Mouse (Mus musculus) natural killer cell, adult 2 months (primary cell): ENCODE measurements around the gene Trak1.

Experiments
- DNase-seq, 2 experiments: peaks; one replicate each; pipeline ENCODE4 v3.0.0; 2022; ENCODE audit warnings: low spot score in 2 of 2

Trak1 gene

GRCm38 (mm10) chr9:121293187-121293586, 4.1 kb upstream of the Trak1 start:
- peak in 1 of 2 experiments; percentile 35 for DNase-seq

- DNase-seq, result no peak
Measured at GRCm38 (mm10) chr9:121295221-121295620, 2.1 kb upstream of the Trak1 start.

GRCm38 (mm10) chr9:121298065-121298398, 730 bp downstream of the Trak1 start:
- DNase-seq, result peak in 1 of 2 experiments; percentile 26

GRCm38 (mm10) chr9:121298411-121299091, 1.2 kb downstream of the Trak1 start:
- DNase-seq, result peak; percentile 41 to 65

- DNase-seq, result peak; percentile 30 to 42
Measured at GRCm38 (mm10) chr9:121299223-121299755, 2.0 kb downstream of the Trak1 start.

- no peak for DNase-seq
Measured at GRCm38 (mm10) chr9:121299976-121300570, 2.8 kb downstream of the Trak1 start.

GRCm38 (mm10) chr9:121301041-121301920, 4.0 kb downstream of the Trak1 start:
- DNase-seq, result peak in 1 of 2 experiments; percentile 31

GRCm38 (mm10) chr9:121302543-121302942, 5.2 kb downstream of the Trak1 start:
- DNase-seq, result peak; percentile 39 to 60

GRCm38 (mm10) chr9:121303086-121303485, 5.8 kb downstream of the Trak1 start:
- no peak for DNase-seq

- DNase-seq, result no peak
Measured at GRCm38 (mm10) chr9:121303748-121304147, 6.4 kb downstream of the Trak1 start.

- no peak for DNase-seq
Measured at GRCm38 (mm10) chr9:121304520-121304919, 7.2 kb downstream of the Trak1 start.

GRCm38 (mm10) chr9:121305456-121305855, 8.2 kb downstream of the Trak1 start:
- DNase-seq, result no peak

- DNase-seq, result no peak
Measured at GRCm38 (mm10) chr9:121309287-121309686, 12.0 kb downstream of the Trak1 start.

GRCm38 (mm10) chr9:121310501-121310900, 13.2 kb downstream of the Trak1 start:
- DNase-seq, result no peak

- DNase-seq, result no peak
Measured at GRCm38 (mm10) chr9:121311846-121312236, 14.5 kb downstream of the Trak1 start.

GRCm38 (mm10) chr9:121312237-121312891, 15.1 kb downstream of the Trak1 start:
- no peak for DNase-seq

- peak; percentile 74 to 77 for DNase-seq
Measured at GRCm38 (mm10) chr9:121313656-121314374, 16.5 kb downstream of the Trak1 start.

- peak; percentile 58 to 62 for DNase-seq
Measured at GRCm38 (mm10) chr9:121314541-121315152, 17.3 kb downstream of the Trak1 start.

- DNase-seq, result no peak
Measured at GRCm38 (mm10) chr9:121315901-121316595, 18.7 kb downstream of the Trak1 start.
